Mouse (Mus musculus): ENCODE measurements around the gene Pisd. TPM values are rescaled to one million over a fixed set of nuclear protein-coding genes. Genes with fewer than 3 reads are reported as not detected.

Gene Pisd
- polyA plus RNA-seq, 1 experiment from 2014 or later = 114 TPM

Other genes with a start within 250 kb of the Pisd start
- gene Yes1, start 174.5 kb downstream of the Pisd start, polyA plus RNA-seq (2015; fragmentation: Nextera tagmentation; extraction: Ambion mirVana) = 19.7 and 20.3 TPM in 2 replicates
- gene Gm20671, start 41.5 kb upstream of the Pisd start, polyA plus RNA-seq (2015; fragmentation: Nextera tagmentation; extraction: Ambion mirVana) = not detected in 2 replicates
- 12.4 and 16.4 TPM in 2 replicates for gene Prr14l, start 68.6 kb upstream of the Pisd start, polyA plus RNA-seq (2015; fragmentation: Nextera tagmentation; extraction: Ambion mirVana)
- gene Depdc5, start 78.1 kb upstream of the Pisd start, polyA plus RNA-seq (2015; fragmentation: Nextera tagmentation; extraction: Ambion mirVana) = 30.5 and 33.5 TPM in 2 replicates
- 758 and 760 TPM in 2 replicates for gene Ywhah, start 233.2 kb upstream of the Pisd start, polyA plus RNA-seq (2015; fragmentation: Nextera tagmentation; extraction: Ambion mirVana)

All from midbrain, embryonic 15.5 days (tissue).